Mouse (Mus musculus) cerebellum, postnatal 14 days (tissue): ENCODE data around the gene Pax7.

Source experiments
- DNase-seq, 2 experiments: peaks; one replicate each; pipeline ENCODE4 v3.0.0; 2021; ENCODE audit warnings: mixed read lengths in 2 of 2

Pax7 gene

GRCm38 (mm10) chr4:139833036-139833634, at the start of gene Pax7:
TSS of gene Pax7 (minus strand) at chr4:139833528.
- DNase-seq, result no peak

GRCm38 (mm10) chr4:139881796-139882195, 48.5 kb upstream of the Pax7 start:
- DNase-seq, result no peak

GRCm38 (mm10) chr4:139879324-139879723, 46.0 kb upstream of the Pax7 start:
- no peak for DNase-seq

- peak; percentile 57 to 58 for DNase-seq
These were observed 45.1 kb upstream of the Pax7 start for GRCm38 (mm10) chr4:139878443-139878842.

- DNase-seq, result peak; percentile 89 to 92
These were observed 43.9 kb upstream of the Pax7 start for GRCm38 (mm10) chr4:139877269-139877668.

- peak; percentile 84 to 88 for DNase-seq
These were observed 39.3 kb upstream of the Pax7 start for GRCm38 (mm10) chr4:139872595-139872994.

GRCm38 (mm10) chr4:139871699-139872098, 38.4 kb upstream of the Pax7 start:
- no peak for DNase-seq

GRCm38 (mm10) chr4:139863218-139863617, 29.9 kb upstream of the Pax7 start:
- DNase-seq, result no peak

- DNase-seq, result peak; percentile 95 to 97
These were observed 25.4 kb upstream of the Pax7 start for GRCm38 (mm10) chr4:139858635-139859176.

- DNase-seq, result no peak
These were observed 19.1 kb upstream of the Pax7 start for GRCm38 (mm10) chr4:139852219-139853035.

GRCm38 (mm10) chr4:139851387-139851786, 18.1 kb upstream of the Pax7 start:
- no peak for DNase-seq

- DNase-seq, result no peak
These were observed 17.3 kb upstream of the Pax7 start for GRCm38 (mm10) chr4:139850547-139851170.

- DNase-seq, result no peak
These were observed 10.1 kb upstream of the Pax7 start for GRCm38 (mm10) chr4:139843456-139843855.

- DNase-seq, result no peak
These were observed 9.6 kb upstream of the Pax7 start for GRCm38 (mm10) chr4:139842919-139843318.

- no peak for DNase-seq
These were observed 7.7 kb upstream of the Pax7 start for GRCm38 (mm10) chr4:139840939-139841500.

GRCm38 (mm10) chr4:139840442-139840841, 7.1 kb upstream of the Pax7 start:
- DNase-seq, result no peak

GRCm38 (mm10) chr4:139836681-139837080, 3.4 kb upstream of the Pax7 start:
- no peak for DNase-seq

- no peak for DNase-seq
These were observed 2.9 kb upstream of the Pax7 start for GRCm38 (mm10) chr4:139836196-139836595.

GRCm38 (mm10) chr4:139833817-139834401, 581 bp upstream of the Pax7 start:
- no peak for DNase-seq

GRCm38 (mm10) chr4:139832281-139833035, 870 bp downstream of the Pax7 start:
- DNase-seq, result no peak

- peak in 1 of 2 experiments; percentile 32 for DNase-seq
These were observed 1.7 kb downstream of the Pax7 start for GRCm38 (mm10) chr4:139831501-139832230.
